29 mouse cellular contexts compared by ENCODE assay signal in the genomic region with DNA sequence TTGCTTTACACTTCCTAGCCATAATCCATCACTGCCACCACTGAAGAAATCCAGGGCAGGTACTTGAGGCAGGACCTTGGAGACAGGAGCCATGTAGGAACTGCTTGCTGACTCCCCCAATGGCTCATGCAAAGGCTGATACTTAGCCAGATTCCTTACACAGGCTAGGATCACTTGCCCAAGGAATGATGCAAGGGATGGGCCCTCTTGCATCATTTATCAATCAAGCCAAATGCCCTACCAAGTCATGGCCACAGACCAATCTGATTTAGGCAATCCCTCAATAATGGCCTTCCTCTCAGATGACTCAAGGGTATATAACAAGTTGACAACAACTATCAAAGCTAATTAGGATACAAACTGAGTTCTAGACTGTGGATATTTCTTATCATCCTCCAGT.
DNase-seq lines count a peak whose midpoint lies in the region; TF ChIP-seq lines count a peak whose summit lies in the region.
"Had no signal": no experiment of that assay in that cellular context is flagged by ENCODE, and none has a peak within 500 bp of the region (broad histone marks: within the 10 kb centered on the region; RNA-seq: fewer than 3 reads in every experiment).

No protein-coding gene starts in this region.

- no peak overlapping the region for H3K4me3 ChIP-seq in kidney, adult 2 months (ENCODE audit: insufficient read depth, low read depth, low read length)
- no peak overlapping the region for H3K4me3 ChIP-seq in embryonic fibroblast, embryonic 13.5 days (ENCODE audit: insufficient read depth, low read length)
- H3K4me3 ChIP-seq: embryonic facial prominence, embryonic 15.5 days; heart, embryonic 15.5 days; layer of hippocampus, adult 2 months; limb, embryonic 12.5 days; liver, embryonic 13.5 days; lung, embryonic 15.5 days; megakaryocyte, embryonic 14.5 days; midbrain, embryonic 13.5 days; neural tube, embryonic 12.5 days had no signal

- no peaks in the 10 kb centered on the region for H3K4me1 ChIP-seq in kidney, adult 2 months (ENCODE audit: control insufficient read depth, insufficient read depth, low read length)
- peaks cover 2% of the 10 kb centered on the region; the same call in 1 of the 2 replicates for H3K4me1 ChIP-seq in embryonic fibroblast, embryonic 13.5 days (ENCODE audit: control insufficient read depth, insufficient read depth, low read length)
- H3K4me1 ChIP-seq: embryonic facial prominence, embryonic 15.5 days; heart, embryonic 15.5 days; limb, embryonic 12.5 days; liver, embryonic 13.5 days; lung, embryonic 15.5 days; neural tube, embryonic 12.5 days had no signal

- TF ChIP-seq CTCF in kidney, adult 2 months (conservative IDR thresholded peaks at IDR 0.05; ENCODE audit: insufficient read depth, insufficient read length, low read depth, low read length) = no peak
- TF ChIP-seq CTCF in embryonic fibroblast, embryonic 13.5 days (IDR thresholded peaks at IDR 0.05; ENCODE audit: borderline replicate concordance, insufficient read depth, low read length) = no peak

- H3K27ac ChIP-seq in kidney, adult 2 months (ENCODE audit: insufficient read depth, low read depth, low read length) = no peak overlapping the region
- 0 out of 2 replicates have a peak overlapping the region, but pooled peaks have one; percentile 5 for H3K27ac ChIP-seq in embryonic fibroblast, embryonic 13.5 days (ENCODE audit: insufficient read depth, low read length)
- H3K27ac ChIP-seq: embryonic facial prominence, embryonic 15.5 days; heart, embryonic 15.5 days; hindbrain, embryonic 14.5 days; layer of hippocampus, adult 2 months; limb, embryonic 12.5 days; liver, embryonic 13.5 days; lung, embryonic 15.5 days; midbrain, embryonic 13.5 days; neural tube, embryonic 12.5 days had no signal

- intact Hi-C loops in heart, postnatal 10 days (cut with DNase I) = no loop called here

- no peaks in the 10 kb centered on the region for H3K27me3 ChIP-seq in kidney, adult 2 months (replicated peaks; ENCODE audit: control insufficient read depth, insufficient read depth, low read length)
- H3K27me3 ChIP-seq: embryonic facial prominence, embryonic 15.5 days; heart, embryonic 15.5 days; limb, embryonic 12.5 days; liver, embryonic 13.5 days; lung, embryonic 15.5 days; midbrain, embryonic 13.5 days; neural tube, embryonic 12.5 days; Patski had no signal

- TF ChIP-seq POLR2A in kidney, adult 2 months (IDR thresholded peaks at IDR 0.05; ENCODE audit: low read depth, low read length) = no peak
- TF ChIP-seq POLR2A in embryonic fibroblast, embryonic 13.5 days (IDR thresholded peaks at IDR 0.05; ENCODE audit: low read depth, low read length) = no peak

- no peaks in the 10 kb centered on the region for H3K36me3 ChIP-seq in kidney, adult 2 months (ENCODE audit: control insufficient read depth, insufficient read depth, low read length)
- H3K36me3 ChIP-seq: embryonic facial prominence, embryonic 15.5 days; heart, embryonic 15.5 days; limb, embryonic 12.5 days; liver, embryonic 13.5 days; lung, embryonic 15.5 days; midbrain, embryonic 13.5 days; neural tube, embryonic 12.5 days had no signal

- peak; percentile 2 for DNase-seq in kidney, adult 2 months
- DNase-seq in kidney, postnatal 10 days = no peak
- peak; percentile 16 for DNase-seq in ovary, adult 18-20 months (ENCODE audit: low spot score)
- no peak for DNase-seq in ovary, postnatal 36 days (ENCODE audit: low spot score)
- DNase-seq in heart, postnatal 10 days = no peak
- DNase-seq in embryo, embryonic 10.5 days (ENCODE audit: low spot score) = no peak
- no peak for DNase-seq in spleen, postnatal 4 days (ENCODE audit: low spot score in 2 of 2)
- DNase-seq: cerebellum, adult 18-20 months; cerebellum, postnatal 25 days; forebrain, postnatal 0 days; gastrocnemius, postnatal 36 days; heart, postnatal 4 days; kidney, adult 9 months; kidney, postnatal 25 days; layer of hippocampus, postnatal 36 days; liver, embryonic 13.5 days; thymus, adult 18-20 months; thymus, postnatal 36 days had no signal

Comparison
In these comparisons a context has a peak if more than half of its experiments do, and no peak if none do; other contexts are left out.
1. DNase-seq: peak in kidney, adult 2 months (single experiment) and ovary, adult 18-20 months (single experiment); none in kidney, postnatal 10 days (single experiment), ovary, postnatal 36 days (single experiment), heart, postnatal 10 days (0 of 2), embryo, embryonic 10.5 days (single experiment) and spleen, postnatal 4 days (0 of 2).